Mouse (Mus musculus): ENCODE data around the gene Mlh3.
A peak's percentile ranks its signal among the peaks of the same experiment; 100 is the strongest.

Mlh3 gene

GRCm38 (mm10) chr12:85280845-85281651, 10.6 kb upstream of the Mlh3 start:
- peak; percentile 87 for DNase-seq (ENCODE audit: low spot score)

GRCm38 (mm10) chr12:85280105-85280844, 9.9 kb upstream of the Mlh3 start:
- peak; percentile 99 for DNase-seq (ENCODE audit: low spot score)

- peak; percentile 35 for DNase-seq (ENCODE audit: low spot score)
These were observed 9.1 kb upstream of the Mlh3 start for GRCm38 (mm10) chr12:85279396-85280080.

- DNase-seq (ENCODE audit: low spot score): no peak
These were observed 8.5 kb upstream of the Mlh3 start for GRCm38 (mm10) chr12:85278919-85279318.

GRCm38 (mm10) chr12:85276273-85276672, 5.9 kb upstream of the Mlh3 start:
- no peak for DNase-seq (ENCODE audit: low spot score)

- no peak for DNase-seq (ENCODE audit: low spot score)
These were observed 3.1 kb upstream of the Mlh3 start for GRCm38 (mm10) chr12:85273508-85273907.

- no peak for DNase-seq (ENCODE audit: low spot score)
These were observed 1.4 kb upstream of the Mlh3 start for GRCm38 (mm10) chr12:85271843-85272206.

GRCm38 (mm10) chr12:85271132-85271842, 888 bp upstream of the Mlh3 start:
- no peak for DNase-seq (ENCODE audit: low spot score)

GRCm38 (mm10) chr12:85269821-85270220, 578 bp downstream of the Mlh3 start:
- DNase-seq (ENCODE audit: low spot score): no peak

- DNase-seq (ENCODE audit: low spot score): no peak
These were observed 4.2 kb downstream of the Mlh3 start for GRCm38 (mm10) chr12:85266248-85266647.

- DNase-seq (ENCODE audit: low spot score): no peak
These were observed 5.5 kb downstream of the Mlh3 start for GRCm38 (mm10) chr12:85264940-85265339.

GRCm38 (mm10) chr12:85264531-85264930, 5.9 kb downstream of the Mlh3 start:
- DNase-seq (ENCODE audit: low spot score): no peak

GRCm38 (mm10) chr12:85263190-85263589, 7.2 kb downstream of the Mlh3 start:
- no peak for DNase-seq (ENCODE audit: low spot score)

- no peak for DNase-seq (ENCODE audit: low spot score)
These were observed 7.9 kb downstream of the Mlh3 start for GRCm38 (mm10) chr12:85262489-85262888.

GRCm38 (mm10) chr12:85257008-85257639, 13.3 kb downstream of the Mlh3 start:
- DNase-seq (ENCODE audit: low spot score): no peak

GRCm38 (mm10) chr12:85256074-85256751, 14.2 kb downstream of the Mlh3 start:
- peak; percentile 80 for DNase-seq (ENCODE audit: low spot score)

- DNase-seq (ENCODE audit: low spot score): no peak
These were observed 18.3 kb downstream of the Mlh3 start for GRCm38 (mm10) chr12:85252083-85252482.

GRCm38 (mm10) chr12:85237553-85237952, 32.8 kb downstream of the Mlh3 start:
- DNase-seq (ENCODE audit: low spot score): no peak

GRCm38 (mm10) chr12:85233376-85234358, 36.7 kb downstream of the Mlh3 start:
- peak; percentile 84 for DNase-seq (ENCODE audit: low spot score)

Measured in MN1 (cell line).